Mouse (Mus musculus) forebrain, embryonic 12.5 days (tissue): ENCODE measurements around the gene B3gnt9. TPM values are rescaled to one million over a fixed set of nuclear protein-coding genes. Genes with fewer than 3 reads are reported as not detected.

ENCODE experiments used
- ATAC-seq: fragments of 200-750 bp; cut with Nextera tagmentation; 2 replicates; pipeline ENCODE4 v1.8.0; 2017; ENCODE audit warnings: moderate TSS enrichment; ENCODE audit not compliant: low FRiP score
- H3K27ac ChIP-seq: fragments of 300-500 bp; sonication (generic); 2 replicates; pipeline ENCODE4 v1.5.1; 2016; ENCODE audit warnings: mild to moderate bottlenecking
- H3K27me3 ChIP-seq: fragments of 300-500 bp; sonication (generic); 2 replicates; pipeline ENCODE4 v1.6.1; 2016; ENCODE audit warnings: mild to moderate bottlenecking
- H3K36me3 ChIP-seq: fragments of 300-500 bp; sonication (generic); replicated peaks from 2 replicates; pipeline ENCODE4 v1.6.1; 2016; ENCODE audit warnings: mild to moderate bottlenecking
- H3K4me1 ChIP-seq: fragments of 300-500 bp; sonication (generic); 2 replicates; pipeline ENCODE4 v1.6.1; 2016
- H3K4me2 ChIP-seq: fragments of 300-500 bp; sonication (generic); 2 replicates; pipeline ENCODE4 v1.6.1; 2016; ENCODE audit warnings: mild to moderate bottlenecking, moderate library complexity
- H3K4me3 ChIP-seq: fragments of 300-500 bp; sonication (generic); replicated peaks from 2 replicates; pipeline ENCODE4 v1.5.1; 2016; ENCODE audit warnings: mild to moderate bottlenecking
- H3K9ac ChIP-seq: fragments of 300-500 bp; sonication (generic); 2 replicates; pipeline ENCODE4 v1.6.1; 2016; ENCODE audit warnings: mild to moderate bottlenecking
- H3K9me3 ChIP-seq: fragments of 300-500 bp; sonication (generic); 2 replicates; pipeline ENCODE4 v1.6.1; 2016
- WGBS: fragments of 180-500 bp; shearing (Covaris S2); methylation state at CpG from one replicate; pipeline ENCODE4 v1.1.7; 2016; 5-methylcytosine and 5-hydroxymethylcytosine counted together
- polyA plus RNA-seq: library from polyadenylated mRNA; unstranded; fragments of >200 nt; fragmentation: Nextera tagmentation; extraction: Ambion mirVana; gene quantifications from 2 replicates; pipeline ENCODE4 v1.2.1, GENCODE M21; 2016

Gene B3gnt9
- polyA plus RNA-seq, 1 experiment from 2014 or later = 4.5 TPM

DNA sequence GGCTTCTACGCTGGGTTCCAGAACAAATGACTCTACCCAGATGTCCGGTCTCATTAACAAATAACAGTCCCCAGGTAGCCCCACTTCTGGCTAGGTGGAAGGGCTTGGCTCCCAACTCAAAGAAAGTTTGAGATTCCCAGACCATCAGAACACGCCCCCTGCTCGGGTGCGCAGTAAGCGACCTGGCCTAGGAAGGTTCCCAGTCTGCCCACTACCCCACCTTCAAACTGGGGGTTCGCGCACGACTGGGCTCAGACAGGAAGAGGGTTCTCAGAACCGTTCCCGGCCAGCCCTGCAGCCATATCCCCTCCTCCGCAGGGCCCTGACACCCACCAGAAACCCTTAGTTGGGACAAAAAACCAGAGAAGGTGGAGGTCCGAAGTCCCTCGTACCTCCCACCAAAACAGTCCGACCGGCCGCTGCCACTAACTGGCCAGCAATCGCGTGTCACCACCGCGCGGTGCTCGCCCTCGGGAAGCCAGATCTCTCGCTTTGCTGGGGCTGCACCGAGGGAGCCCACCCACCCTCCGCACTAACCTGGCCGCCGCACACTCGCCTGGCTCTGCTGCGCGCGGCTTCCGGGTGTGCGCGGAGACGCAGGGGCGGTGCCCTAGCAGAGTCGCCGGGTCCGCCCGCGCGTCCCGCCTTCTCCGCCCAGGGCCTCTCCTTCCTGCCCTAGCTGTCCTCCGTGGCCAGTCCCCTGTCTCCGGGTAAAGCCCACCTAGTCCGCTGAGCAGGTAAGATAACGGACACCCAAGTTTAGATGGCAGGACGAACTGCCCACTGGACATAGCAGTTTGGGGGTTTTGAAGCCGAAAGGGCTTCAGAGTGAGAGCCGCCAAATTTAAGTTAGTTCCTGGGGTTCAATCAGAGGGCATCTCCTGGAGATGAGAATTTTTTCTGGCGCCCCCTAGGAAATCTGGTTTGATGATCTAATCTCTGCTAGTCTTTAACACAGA, 9.3 kb upstream of the B3gnt9 start, which contains the start of the genes Tradd and Fbxl8:
Gene Tradd (minus strand): TSS at position 586 of the 959 bp plus-strand sequence.
Gene Fbxl8 (plus strand): TSS at position 625 of the 959 bp plus-strand sequence.
- WGBS = under 1% methylated on average over 54 of the region's 54 CpGs
- ATAC-seq = peak; percentile 42
- H3K27ac ChIP-seq = no peak within 1 kb of the TSS

DNA sequence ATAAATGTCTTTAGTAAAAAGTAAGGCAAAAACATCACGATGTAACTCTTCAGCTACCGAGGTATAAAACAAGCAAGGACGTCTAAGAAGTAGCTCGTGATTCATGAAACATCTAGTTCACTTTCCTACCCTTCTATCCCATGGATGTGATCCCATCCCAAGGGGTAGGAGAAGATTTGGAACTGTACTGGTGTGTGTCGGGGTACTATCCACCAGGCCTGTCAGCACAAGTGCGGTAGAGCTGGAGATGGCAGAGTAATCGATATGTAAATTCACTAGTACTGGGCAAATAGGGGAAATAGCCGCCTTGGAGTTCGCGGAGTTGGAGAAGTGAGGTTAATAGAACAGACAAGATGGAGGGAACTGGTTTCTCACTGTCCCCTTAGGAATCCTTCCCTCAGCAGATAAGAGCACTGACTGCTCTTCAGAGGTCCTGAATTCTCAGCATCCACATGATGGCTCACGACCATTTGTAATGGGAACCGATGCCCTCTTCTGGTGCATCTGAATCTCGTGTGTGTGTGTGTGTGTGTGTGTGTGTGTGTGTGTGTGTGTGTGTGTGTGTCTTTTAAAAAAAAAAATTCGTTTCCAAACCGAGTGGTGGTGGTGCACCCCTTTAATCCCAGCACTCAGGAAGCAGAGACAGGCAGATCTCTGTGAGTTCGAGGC, 8.4 kb upstream of the B3gnt9 start:
- no peak for ATAC-seq
- H3K4me3 ChIP-seq = peak overlapping the region; percentile 65; the same call in 1 of the 2 replicates

More for the DNA sequence above, 9.3 kb upstream of the B3gnt9 start, which contains the start of the genes Tradd and Fbxl8:
- Histone ChIP-seq H3K36me3 (no peaks in the 10 kb centered on the region), H3K9me3 (0 out of 2 replicates have a peak, but pooled peaks cover 5% of the 10 kb centered on the region), H3K4me3 (peak within 1 kb of the TSS; percentile 65), H3K27me3 (peaks cover 96% of the 10 kb centered on the region), H3K4me1 (peaks cover 31% of the 10 kb centered on the region), H3K9ac (peak within 1 kb of the TSS; percentile 60), H3K4me2 (peak within 1 kb of the TSS; percentile 90)

GRCm38 (mm10) chr8:105261326-105261980, 6.5 kb upstream of the B3gnt9 start:
- Histone ChIP-seq H3K4me1 (peaks cover 25% of the 10 kb centered on the region), H3K4me3 (no peak overlapping the region), H3K27me3 (peaks cover 95% of the 10 kb centered on the region), H3K9ac (no peak overlapping the region), H3K4me2 (no peak overlapping the region), H3K36me3 (no peaks in the 10 kb centered on the region), H3K27ac (no peak overlapping the region), H3K9me3 (0 out of 2 replicates have a peak, but pooled peaks cover 5% of the 10 kb centered on the region)
- 81% methylated on average over 12 of the region's 12 CpGs for WGBS
- ATAC-seq = no peak

More for the DNA sequence above, 8.4 kb upstream of the B3gnt9 start:
- peaks cover 30% of the 10 kb centered on the region for H3K4me1 ChIP-seq
- H3K9ac ChIP-seq = no peak overlapping the region
- peaks cover 96% of the 10 kb centered on the region for H3K27me3 ChIP-seq
- no peak overlapping the region for H3K27ac ChIP-seq
- H3K4me2 ChIP-seq = peak overlapping the region; percentile 90
- no peaks in the 10 kb centered on the region for H3K36me3 ChIP-seq
- 40% methylated on average over 16 of the region's 16 CpGs for WGBS
- H3K9me3 ChIP-seq = 0 out of 2 replicates have a peak, but pooled peaks cover 5% of the 10 kb centered on the region

DNA sequence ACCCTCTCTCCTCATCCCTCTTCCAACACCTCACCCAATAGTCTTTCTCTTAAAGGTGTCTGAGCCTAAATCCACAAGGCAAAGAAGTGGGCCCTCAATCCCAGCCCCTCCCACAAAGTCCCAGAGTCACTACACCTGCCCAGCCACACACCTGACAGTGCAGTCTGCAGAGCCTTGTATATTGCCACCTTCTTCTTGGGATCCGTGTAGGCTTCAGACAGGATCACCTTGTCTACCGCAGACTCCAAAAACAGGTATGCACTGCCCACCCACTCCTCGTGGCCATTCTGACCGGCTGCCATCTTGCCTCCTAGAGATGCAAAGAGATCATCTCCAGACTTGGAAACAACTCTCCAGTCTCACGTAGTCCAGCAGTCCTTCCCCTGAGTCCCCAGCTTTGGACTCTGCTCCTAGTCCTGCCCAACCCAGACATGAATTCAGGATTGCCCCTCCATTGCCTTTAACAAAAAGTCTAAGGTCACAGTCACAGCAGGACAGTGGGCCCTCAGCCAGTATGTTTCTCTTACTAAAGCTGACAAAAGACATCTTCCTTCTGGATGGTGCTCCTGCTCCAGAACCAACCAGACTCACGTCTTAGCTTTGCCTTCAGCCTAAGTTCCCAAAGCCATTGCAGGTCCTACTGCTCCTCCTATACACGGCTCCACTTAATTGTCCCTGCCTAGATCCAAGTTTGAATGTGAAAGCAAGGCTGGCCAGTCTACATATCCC, 5.6 kb upstream of the B3gnt9 start:
- H3K4me2 ChIP-seq = no peak overlapping the region
- H3K27ac ChIP-seq = no peak overlapping the region
- peaks cover 95% of the 10 kb centered on the region for H3K27me3 ChIP-seq
- no peak overlapping the region for H3K9ac ChIP-seq
- no peaks in the 10 kb centered on the region for H3K9me3 ChIP-seq
- H3K4me1 ChIP-seq = peaks cover 25% of the 10 kb centered on the region
- no peak overlapping the region for H3K4me3 ChIP-seq
- 65% methylated on average over 7 of the region's 7 CpGs for WGBS
- ATAC-seq = no peak
- no peaks in the 10 kb centered on the region for H3K36me3 ChIP-seq

- H3K27me3 ChIP-seq = peaks cover 95% of the 10 kb centered on the region
- WGBS = 4% methylated on average over 30 of the region's 30 CpGs
- H3K9ac ChIP-seq = peak overlapping the region; percentile 33; the same call in 1 of the 2 replicates
- no peak overlapping the region for H3K27ac ChIP-seq
- H3K36me3 ChIP-seq = no peaks in the 10 kb centered on the region
- H3K4me3 ChIP-seq = peak overlapping the region; percentile 41
- H3K9me3 ChIP-seq = no peaks in the 10 kb centered on the region
- peak; percentile 66 for ATAC-seq
- H3K4me1 ChIP-seq = peaks cover 29% of the 10 kb centered on the region
- peak overlapping the region; percentile 68 for H3K4me2 ChIP-seq
These were observed 4.9 kb upstream of the B3gnt9 start for GRCm38 (mm10) chr8:105259721-105260320.

DNA sequence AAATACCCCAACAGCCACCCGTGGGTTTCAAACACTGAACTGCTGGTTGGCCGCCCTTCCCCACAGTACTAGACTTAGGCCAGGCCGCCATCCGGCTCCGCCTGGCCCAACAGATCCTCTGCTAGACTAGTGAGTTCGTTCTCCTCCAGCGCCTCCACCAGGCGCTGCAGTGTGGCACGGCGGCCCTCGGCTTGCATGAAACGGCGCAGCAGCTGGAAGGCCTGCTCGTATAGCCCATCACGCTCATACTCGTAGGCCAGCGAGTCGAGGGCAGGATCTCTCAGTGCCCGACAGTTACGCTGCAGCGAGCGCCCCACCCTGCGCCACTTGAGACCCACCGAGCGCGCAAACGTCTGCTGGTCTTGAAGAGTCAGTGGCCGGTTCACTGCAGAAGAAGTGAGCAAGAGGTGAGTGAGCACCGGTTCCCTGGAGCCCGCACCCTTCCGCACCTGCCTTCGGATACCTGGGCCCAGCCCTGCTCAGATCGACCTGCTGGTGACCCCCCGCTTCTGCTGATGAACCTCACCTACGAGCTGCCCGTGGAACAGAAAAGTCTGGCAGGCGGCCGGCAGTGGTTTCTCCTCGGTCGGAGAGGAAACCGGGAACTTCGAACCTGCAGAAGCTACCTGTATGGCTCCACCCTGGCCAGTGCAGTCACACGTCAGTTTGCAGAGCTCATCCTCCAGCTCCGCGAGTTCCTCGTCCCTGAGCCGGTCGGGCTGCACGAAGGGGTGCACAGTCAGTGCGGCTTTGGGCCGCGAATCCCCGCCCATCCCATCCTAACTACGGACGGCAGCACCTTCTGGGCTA, 4.2 kb upstream of the B3gnt9 start:
- peak; percentile 42 for ATAC-seq
- Histone ChIP-seq H3K4me3 (peak overlapping the region; percentile 41), H3K36me3 (no peaks in the 10 kb centered on the region), H3K4me2 (peak overlapping the region; percentile 68), H3K9me3 (no peaks in the 10 kb centered on the region), H3K27ac (no peak overlapping the region), H3K27me3 (peaks cover 91% of the 10 kb centered on the region), H3K9ac (peak overlapping the region; percentile 33; the same call in 1 of the 2 replicates), H3K4me1 (peaks cover 28% of the 10 kb centered on the region)
- 1% methylated on average over 55 of the region's 55 CpGs for WGBS

DNA sequence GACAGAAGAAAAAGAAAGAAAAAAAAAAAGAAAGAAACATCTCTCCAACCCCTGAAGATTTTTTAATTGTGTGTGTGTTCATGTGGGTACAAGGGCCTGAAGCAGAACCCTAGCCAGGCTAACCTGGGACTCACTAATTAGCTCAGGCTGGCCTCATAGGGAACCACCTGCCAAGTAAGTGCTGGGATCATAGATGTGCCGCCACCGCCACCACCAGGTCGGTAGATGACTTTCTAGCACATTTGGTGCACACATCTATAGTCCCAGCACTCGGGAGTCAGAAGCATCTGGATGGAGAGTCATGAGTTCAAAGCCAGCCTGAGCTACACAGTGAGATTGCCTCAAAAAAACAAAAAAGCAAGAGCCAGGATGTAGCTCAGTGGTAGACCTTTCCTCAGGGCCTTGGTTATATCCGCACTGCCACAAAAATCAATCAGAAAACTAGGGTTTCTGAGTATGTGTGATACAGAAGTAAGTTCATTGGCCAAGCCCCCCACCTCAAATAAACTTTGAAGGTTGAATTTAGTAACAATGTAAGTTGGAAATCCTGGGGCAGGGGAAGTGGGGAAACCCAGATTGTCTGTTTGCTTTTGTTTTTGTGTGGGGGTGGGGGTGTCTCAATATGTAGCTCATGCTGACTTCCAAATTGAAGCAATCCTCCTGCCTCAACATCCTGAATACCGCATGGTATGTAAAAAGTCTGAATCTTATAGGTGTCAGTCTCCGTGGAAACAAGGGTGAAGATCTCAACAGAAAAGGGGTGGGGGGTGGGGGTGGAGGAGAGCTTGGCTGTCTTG, 2.6 kb upstream of the B3gnt9 start:
- 71% methylated on average over 7 of the region's 7 CpGs for WGBS
- ATAC-seq = no peak
- H3K36me3 ChIP-seq = no peaks in the 10 kb centered on the region

DNA sequence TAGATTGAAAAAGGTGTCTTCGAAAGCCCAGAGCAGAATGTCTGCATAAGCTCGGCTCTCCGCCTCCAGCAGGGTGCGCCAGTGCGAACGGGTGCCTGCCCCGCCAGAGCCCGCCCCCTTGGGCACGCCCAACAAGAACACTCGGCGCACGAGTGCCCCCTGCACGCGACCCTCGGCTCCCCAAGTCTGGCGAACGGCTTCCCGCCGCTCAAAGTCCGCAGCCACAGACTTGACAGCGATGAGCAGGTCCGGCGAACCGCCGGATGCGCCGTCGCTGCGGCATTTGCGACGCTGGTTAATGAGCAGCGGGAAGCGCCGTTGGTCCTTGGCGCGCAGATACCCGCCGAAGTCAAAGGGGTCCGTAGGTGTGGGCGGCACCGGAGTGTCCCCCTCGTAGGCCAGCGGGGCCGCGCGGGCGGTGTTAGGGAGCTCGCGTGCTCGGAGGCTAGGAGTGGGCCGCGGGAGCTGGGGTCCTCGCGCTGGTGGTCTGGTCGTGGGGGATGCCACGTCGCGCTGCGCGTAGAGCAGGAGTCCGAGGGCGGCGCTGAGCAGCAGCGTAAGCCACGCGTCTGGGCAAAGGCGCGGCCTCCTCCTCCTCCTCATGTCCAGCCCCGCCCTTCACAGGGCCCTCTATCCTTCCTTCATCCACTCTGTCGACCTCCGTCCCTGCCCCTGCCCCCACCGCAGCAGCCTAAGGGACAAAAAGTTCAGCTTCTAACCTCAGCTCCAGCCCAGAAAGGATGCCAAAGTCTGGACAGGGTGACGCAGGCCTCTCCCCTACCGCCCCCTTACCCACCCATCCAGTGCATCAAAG, 594 bp downstream of the B3gnt9 start:
- Histone ChIP-seq H3K4me2 (peak overlapping the region; percentile 98), H3K9ac (peak overlapping the region; percentile 67), H3K4me1 (peaks cover 24% of the 10 kb centered on the region), H3K9me3 (no peaks in the 10 kb centered on the region), H3K4me3 (peak overlapping the region; percentile 60), H3K27me3 (peaks cover 53% of the 10 kb centered on the region), H3K36me3 (peaks cover 30% of the 10 kb centered on the region), H3K27ac (no peak overlapping the region)
- ATAC-seq = peak; percentile 78
- under 1% methylated on average over 74 of the region's 74 CpGs for WGBS

More for the DNA sequence above, 2.6 kb upstream of the B3gnt9 start:
- Histone ChIP-seq H3K4me3 (no peak overlapping the region), H3K9ac (no peak overlapping the region), H3K4me2 (no peak overlapping the region), H3K27me3 (peaks cover 81% of the 10 kb centered on the region), H3K4me1 (peaks cover 30% of the 10 kb centered on the region), H3K9me3 (no peaks in the 10 kb centered on the region), H3K27ac (no peak overlapping the region)

DNA sequence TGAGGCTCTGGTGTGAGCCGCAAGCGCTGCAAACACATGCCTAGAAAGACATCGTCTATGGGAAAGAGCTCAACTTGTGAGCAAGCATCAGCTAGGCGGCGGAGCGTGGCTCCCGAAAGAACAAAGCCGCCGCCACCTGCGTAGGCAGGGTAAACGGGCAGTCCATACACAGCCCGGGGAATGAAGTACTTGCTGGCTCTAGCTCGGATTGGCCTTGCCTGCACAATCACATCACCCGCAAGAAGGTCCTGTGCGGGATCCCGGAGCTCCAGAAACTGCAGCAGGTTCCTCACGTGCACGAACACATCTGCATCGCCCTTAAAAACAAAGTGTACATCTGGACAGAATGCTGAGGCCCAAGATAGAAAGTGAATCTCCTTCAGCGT, 1.2 kb downstream of the B3gnt9 start:
- no peak overlapping the region for H3K9ac ChIP-seq
- H3K4me2 ChIP-seq = peak overlapping the region; percentile 98
- 27% methylated on average over 20 of the region's 20 CpGs for WGBS
- peak; percentile 45 for ATAC-seq
- H3K4me3 ChIP-seq = peak overlapping the region; percentile 60
- peaks cover 47% of the 10 kb centered on the region for H3K27me3 ChIP-seq
- H3K36me3 ChIP-seq = peaks cover 36% of the 10 kb centered on the region
- 0 out of 2 replicates have a peak overlapping the region, but pooled peaks have one; percentile 13 for H3K27ac ChIP-seq
- H3K4me1 ChIP-seq = peaks cover 18% of the 10 kb centered on the region
- H3K9me3 ChIP-seq = no peaks in the 10 kb centered on the region
